Mouse (Mus musculus): Measurements from ENCODE around the gene Rbbp7. TPM values are rescaled to one million over a fixed set of nuclear protein-coding genes. Genes with fewer than 3 reads are reported as not detected.

Rbbp7 gene
- total RNA-seq, 1 experiment from 2014 or later, result 170 TPM

GRCm38 (mm10) chrX:162828016-162828415 lies 67.8 kb downstream of the Rbbp7 start:
- DNase-seq, result no peak

Other genes with a start within 250 kb of the Rbbp7 start
- 4.8 and 6.1 TPM in 2 replicates for gene Reps2, start 116.8 kb upstream of the Rbbp7 start, total RNA-seq (2021)
- gene Txlng, start 69.1 kb downstream of the Rbbp7 start, total RNA-seq (2021), result 24.0 and 29.5 TPM in 2 replicates
- gene Syap1, start 128.0 kb downstream of the Rbbp7 start, total RNA-seq (2021), result 81.9 and 85.0 TPM in 2 replicates
- 77.1 and 107 TPM in 2 replicates for gene Ctps2, start 140.8 kb downstream of the Rbbp7 start, total RNA-seq (2021)
- not detected in 2 replicates for gene S100g, start 204.2 kb downstream of the Rbbp7 start, total RNA-seq (2021)

All from adrenal gland, postnatal 25 days (tissue).